ENCODE assay signal across 14 mouse cellular contexts in genomic region chr7:129730785-129731352, GRCm38 (mm10).
A peak's percentile ranks its signal among the peaks of the same experiment; 100 is the strongest.
DNase-seq lines count a peak whose midpoint lies in the region; ATAC-seq and TF ChIP-seq lines count a peak whose summit lies in the region.
"Had no signal": no experiment of that assay in that cellular context is flagged by ENCODE, and none has a peak within 500 bp of the region (broad histone marks: within the 10 kb centered on the region; RNA-seq: fewer than 3 reads in every experiment).

No protein-coding gene starts in this region.

- TF ChIP-seq CTCF in heart, adult 2 months (IDR thresholded peaks at IDR 0.05), result no peak

- intact Hi-C loops in heart, adult 2 months (cut with DNase I), result no loop called here

- no peak for ATAC-seq in limb, embryonic 14.5 days (ENCODE audit: low FRiP score, low read depth)
- ATAC-seq in embryonic facial prominence, embryonic 15.5 days (ENCODE audit: insufficient number of reproducible peaks, low FRiP score, low TSS enrichment, low read depth), result no peak
- ATAC-seq in stomach, embryonic 14.5 days (ENCODE audit: insufficient number of reproducible peaks, insufficient read depth, low FRiP score, low read depth), result no peak

- WGBS in heart, adult 2 months, result 40% methylated on average over 7 of the region's 7 CpGs
- WGBS in limb, embryonic 14.5 days, result 47% methylated on average over 7 of the region's 7 CpGs
- 65% methylated on average over 7 of the region's 7 CpGs for WGBS in limb, embryonic 10.5 days
- WGBS in embryonic facial prominence, embryonic 15.5 days, result 37% methylated on average over 7 of the region's 7 CpGs
- whole genome bisulfite sequencing in stomach, embryonic 14.5 days, result 25% methylated on average over 7 of the region's 7 CpGs

- H3K27ac ChIP-seq in heart, adult 2 months, result no peak overlapping the region
- 0 out of 2 replicates have a peak overlapping the region, but pooled peaks have one; percentile 9 for H3K27ac ChIP-seq in limb, embryonic 14.5 days (replicated peaks; ENCODE audit: low read depth, low read length)
- H3K27ac ChIP-seq in limb, embryonic 10.5 days, result no peak overlapping the region
- H3K27ac ChIP-seq in embryonic facial prominence, embryonic 15.5 days (replicated peaks), result peak overlapping the region; percentile 69; the same call in 1 of the 2 replicates
- peak overlapping the region; percentile 86 for H3K27ac ChIP-seq in stomach, embryonic 14.5 days (ENCODE audit: low read length)
- H3K27ac ChIP-seq: limb, embryonic 13.5 days; macrophage had no signal

- H3K4me3 ChIP-seq in heart, adult 2 months, result no peak overlapping the region
- H3K4me3 ChIP-seq in limb, embryonic 14.5 days (replicated peaks; ENCODE audit: low read length), result no peak overlapping the region
- no peak overlapping the region for H3K4me3 ChIP-seq in limb, embryonic 10.5 days
- no peak overlapping the region for H3K4me3 ChIP-seq in embryonic facial prominence, embryonic 15.5 days (replicated peaks)
- no peak overlapping the region for H3K4me3 ChIP-seq in stomach, embryonic 14.5 days (ENCODE audit: low read depth, low read length)
- H3K4me3 ChIP-seq: limb, embryonic 13.5 days had no signal

- no peaks in the 10 kb centered on the region for H3K9me3 ChIP-seq in limb, embryonic 14.5 days (ENCODE audit: control insufficient read depth, low read length)
- no peaks in the 10 kb centered on the region for H3K9me3 ChIP-seq in limb, embryonic 10.5 days (replicated peaks)
- no peaks in the 10 kb centered on the region for H3K9me3 ChIP-seq in embryonic facial prominence, embryonic 15.5 days (replicated peaks)
- H3K9me3 ChIP-seq in stomach, embryonic 14.5 days (ENCODE audit: control insufficient read depth, low read depth, low read length), result no peaks in the 10 kb centered on the region
- H3K9me3 ChIP-seq: limb, embryonic 13.5 days had no signal

- no peak for TF ChIP-seq POLR2A in heart, adult 2 months (IDR thresholded peaks at IDR 0.05; ENCODE audit: insufficient read depth, low read depth, low read length)
- no peak for TF ChIP-seq POLR2A in limb, embryonic 14.5 days (IDR thresholded peaks at IDR 0.05; ENCODE audit: borderline replicate concordance, extremely low read depth, insufficient read depth, insufficient read length)

- H3K79me2 ChIP-seq in heart, adult 2 months (replicated peaks; ENCODE audit: control insufficient read depth, insufficient read depth, low read length), result no peaks in the 10 kb centered on the region

- H3K27me3 ChIP-seq in heart, adult 2 months (ENCODE audit: control insufficient read depth, insufficient read depth, low read length), result no peaks in the 10 kb centered on the region
- no peaks in the 10 kb centered on the region for H3K27me3 ChIP-seq in limb, embryonic 14.5 days (ENCODE audit: control insufficient read depth, insufficient read depth, low read length)
- no peaks in the 10 kb centered on the region for H3K27me3 ChIP-seq in limb, embryonic 10.5 days (ENCODE audit: low read depth, poor library complexity, severe bottlenecking)
- no peaks in the 10 kb centered on the region for H3K27me3 ChIP-seq in embryonic facial prominence, embryonic 15.5 days
- H3K27me3 ChIP-seq in stomach, embryonic 14.5 days (ENCODE audit: control insufficient read depth, insufficient read depth, low read length), result no peaks in the 10 kb centered on the region
- H3K27me3 ChIP-seq: limb, embryonic 13.5 days had no signal

- no peak for TF ChIP-seq EP300 in heart, adult 2 months (IDR thresholded peaks at IDR 0.05; ENCODE audit: insufficient read depth, low read depth, low read length)

- H3K36me3 ChIP-seq in heart, adult 2 months (ENCODE audit: control insufficient read depth, insufficient read depth, low read length), result no peaks in the 10 kb centered on the region
- H3K36me3 ChIP-seq in limb, embryonic 14.5 days (ENCODE audit: control insufficient read depth, insufficient read depth, low read length), result no peaks in the 10 kb centered on the region
- no peaks in the 10 kb centered on the region for H3K36me3 ChIP-seq in limb, embryonic 10.5 days
- no peaks in the 10 kb centered on the region for H3K36me3 ChIP-seq in embryonic facial prominence, embryonic 15.5 days
- H3K36me3 ChIP-seq in stomach, embryonic 14.5 days (ENCODE audit: control insufficient read depth, insufficient read depth, low read length), result no peaks in the 10 kb centered on the region
- H3K36me3 ChIP-seq: limb, embryonic 13.5 days had no signal

- DNase-seq in heart, adult 11 months, result peak; percentile 25
- DNase-seq in heart, adult 2 months, result no peak
- DNase-seq in limb, embryonic 14.5 days (ENCODE audit: low spot score), result no peak
- DNase-seq in limb, embryonic 10.5 days (ENCODE audit: low spot score), result no peak
- no peak for DNase-seq in cerebellum, postnatal 4 days (ENCODE audit: low spot score in 2 of 2)
- no peak for DNase-seq in adrenal gland, adult 2 months
- DNase-seq: adrenal gland, adult 8-10 months; cerebellum, postnatal 36 days; heart, postnatal 36 days; kidney, adult 11 months had no signal

- no peak overlapping the region for H3K4me2 ChIP-seq in limb, embryonic 14.5 days (replicated peaks; ENCODE audit: low read depth, low read length, severe bottlenecking)
- H3K4me2 ChIP-seq in embryonic facial prominence, embryonic 15.5 days (replicated peaks), result no peak overlapping the region
- H3K4me2 ChIP-seq in stomach, embryonic 14.5 days (replicated peaks; ENCODE audit: low read depth, low read length), result no peak overlapping the region
- H3K4me2 ChIP-seq: limb, embryonic 13.5 days had no signal

- H3K4me1 ChIP-seq in heart, adult 2 months (ENCODE audit: control insufficient read depth, insufficient read depth, low read length), result no peaks in the 10 kb centered on the region
- H3K4me1 ChIP-seq in limb, embryonic 14.5 days (ENCODE audit: control insufficient read depth, insufficient read depth, low read length), result 0 out of 2 replicates have a peak, but pooled peaks cover 9% of the 10 kb centered on the region
- H3K4me1 ChIP-seq in limb, embryonic 10.5 days, result peaks cover 9% of the 10 kb centered on the region
- peaks cover 21% of the 10 kb centered on the region for H3K4me1 ChIP-seq in embryonic facial prominence, embryonic 15.5 days
- peaks cover 10% of the 10 kb centered on the region for H3K4me1 ChIP-seq in stomach, embryonic 14.5 days (ENCODE audit: control insufficient read depth, insufficient read depth, low read length)

- H3K9ac ChIP-seq in heart, adult 2 months (ENCODE audit: low read depth, low read length), result no peak overlapping the region
- no peak overlapping the region for H3K9ac ChIP-seq in limb, embryonic 14.5 days (ENCODE audit: low read depth, low read length, severe bottlenecking)
- H3K9ac ChIP-seq in embryonic facial prominence, embryonic 15.5 days, result no peak overlapping the region
- no peak overlapping the region for H3K9ac ChIP-seq in stomach, embryonic 14.5 days (replicated peaks; ENCODE audit: low read depth, low read length)
- H3K9ac ChIP-seq: limb, embryonic 13.5 days had no signal

Comparison
In these comparisons a context has a peak if more than half of its experiments do, and no peak if none do; other contexts are left out.
1. H3K27ac ChIP-seq: peak in limb, embryonic 14.5 days (single experiment), embryonic facial prominence, embryonic 15.5 days (single experiment) and stomach, embryonic 14.5 days (single experiment); none in heart, adult 2 months (single experiment) and limb, embryonic 10.5 days (single experiment).